Mouse (Mus musculus) stomach, postnatal 0 days (tissue): ENCODE measurements around the gene Ttll2. TPM values are rescaled to one million over a fixed set of nuclear protein-coding genes. Genes with fewer than 3 reads are reported as not detected.
"Not testable (repeated sequence)": the region's sequence is repeated elsewhere in the genome, so short reads cannot be mapped to it uniquely, and the experiment has no call there.

Experiments
- ATAC-seq: fragments of 200-750 bp; cut with Nextera tagmentation; 2 replicates; pipeline ENCODE4 v1.8.0; 2017; ENCODE audit not compliant: low FRiP score, low TSS enrichment
- DNase-seq: peaks from one replicate; pipeline ENCODE4 v3.0.0-alpha.2; 2016; ENCODE audit warnings: low spot score
- H3K27ac ChIP-seq: fragments of 300-500 bp; sonication (generic); replicated peaks from 2 replicates; pipeline ENCODE4 v1.5.1; 2014; ENCODE audit warnings: mild to moderate bottlenecking, control low read depth
- H3K27me3 ChIP-seq: fragments of 300-500 bp; sonication (generic); 2 replicates; pipeline ENCODE4 v1.6.1; 2014; ENCODE audit warnings: low read length; ENCODE audit not compliant: control insufficient read depth, insufficient read depth
- H3K36me3 ChIP-seq: fragments of 300-500 bp; sonication (generic); 2 replicates; pipeline ENCODE4 v1.6.1; 2014; ENCODE audit warnings: low read length, mixed read lengths; ENCODE audit not compliant: control insufficient read depth, insufficient read depth
- H3K4me1 ChIP-seq: fragments of 300-500 bp; sonication (generic); replicated peaks from 2 replicates; pipeline ENCODE4 v1.6.1; 2014; ENCODE audit warnings: antibody characterized with exemption; ENCODE audit not compliant: control insufficient read depth, insufficient read depth
- H3K4me2 ChIP-seq: fragments of 300-500 bp; sonication (generic); replicated peaks from 2 replicates; pipeline ENCODE4 v1.6.1; 2014; ENCODE audit warnings: low read depth, mild to moderate bottlenecking, control low read depth, moderate library complexity
- H3K4me3 ChIP-seq: fragments of 300-500 bp; sonication (generic); 2 replicates; pipeline ENCODE4 v1.5.1; 2014; ENCODE audit warnings: low read depth, low read length, control low read depth
- H3K9ac ChIP-seq: fragments of 300-500 bp; sonication (generic); 2 replicates; pipeline ENCODE4 v1.6.1; 2014; ENCODE audit warnings: mild to moderate bottlenecking, low read length, control low read depth, mixed read lengths
- H3K9me3 ChIP-seq: fragments of 300-500 bp; sonication (generic); 2 replicates; pipeline ENCODE4 v1.6.1; 2016; ENCODE audit warnings: low read length; ENCODE audit not compliant: control insufficient read depth
- WGBS: fragments of 180-500 bp; shearing (Covaris S2); extraction: QIAGEN DNeasy Blood & Tissue Kit; methylation state at CpG from one replicate; pipeline ENCODE4 v1.1.7; 2014; 5-methylcytosine and 5-hydroxymethylcytosine counted together
- polyA plus RNA-seq: library from polyadenylated mRNA; unstranded; fragments of >200 nt; fragmentation: Nextera tagmentation; extraction: Ambion mirVana; gene quantifications from 2 replicates; pipeline ENCODE4 v1.2.1, GENCODE M21; 2015

The Ttll2 gene
- polyA plus RNA-seq, 1 experiment from 2014 or later: 0.27 TPM

- H3K27ac ChIP-seq, H3K4me2 ChIP-seq, H3K27me3 ChIP-seq, H3K9ac ChIP-seq, H3K4me3 ChIP-seq, H3K36me3 ChIP-seq, DNase-seq, H3K9me3 ChIP-seq, H3K4me1 ChIP-seq, ATAC-seq: not testable (repeated sequence)
- WGBS: 74% methylated on average over 4 of the region's 6 CpGs
These were observed 16.9 kb upstream of the Ttll2 start for GRCm38 (mm10) chr17:7369401-7369800.

- not testable (repeated sequence) for H3K36me3 ChIP-seq, H3K4me1 ChIP-seq, H3K27ac ChIP-seq, H3K9me3 ChIP-seq, H3K27me3 ChIP-seq, H3K9ac ChIP-seq, ATAC-seq, H3K4me2 ChIP-seq, H3K4me3 ChIP-seq, DNase-seq
- WGBS: 22% methylated on average over 3 of the region's 7 CpGs
These were observed 14.3 kb upstream of the Ttll2 start for GRCm38 (mm10) chr17:7366676-7367374.

DNA sequence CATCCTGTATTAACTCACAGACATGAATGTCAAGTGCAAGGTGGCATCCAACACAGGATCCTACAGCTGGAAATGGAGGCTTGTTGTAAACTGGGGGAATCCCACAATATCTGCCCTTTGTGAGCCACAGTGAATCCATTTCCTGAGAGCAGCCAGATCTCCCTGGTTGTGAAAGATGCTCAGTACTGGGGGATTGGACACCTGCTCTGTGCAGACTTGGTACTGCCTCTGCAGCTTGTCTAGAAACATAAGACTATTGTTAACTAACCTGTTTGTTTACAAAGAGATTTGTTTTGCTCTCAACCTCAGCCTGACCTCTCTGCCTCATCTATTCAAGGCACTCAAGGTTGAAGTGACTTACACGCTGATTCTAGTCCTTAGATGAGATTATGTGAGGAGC, 13.8 kb upstream of the Ttll2 start:
- not testable (repeated sequence) for H3K9ac ChIP-seq, H3K27ac ChIP-seq, H3K4me2 ChIP-seq, H3K4me3 ChIP-seq, H3K4me1 ChIP-seq, H3K27me3 ChIP-seq, H3K36me3 ChIP-seq, DNase-seq, ATAC-seq, H3K9me3 ChIP-seq
- WGBS: no CpG with 5 or more reads among the region's 1 CpGs

DNA sequence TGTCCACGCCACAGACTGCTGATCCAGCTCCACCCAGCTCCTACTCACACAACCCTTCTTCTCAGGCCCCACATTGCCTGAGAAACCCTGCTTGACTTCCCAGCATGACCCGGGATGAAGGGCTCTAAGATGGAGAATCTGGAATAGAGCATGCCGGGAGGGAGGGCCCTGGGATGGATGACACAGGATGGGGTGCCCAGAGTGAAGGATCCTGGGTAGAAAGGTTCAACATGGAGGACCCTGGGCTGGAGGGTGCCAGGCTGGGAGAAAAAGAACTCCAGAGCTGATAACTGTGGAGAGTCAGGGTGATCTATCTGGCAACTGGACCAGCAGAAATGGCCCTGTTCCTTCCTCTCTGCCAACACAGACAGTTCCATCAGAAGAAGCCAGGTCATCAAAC, 13.1 kb upstream of the Ttll2 start:
- not testable (repeated sequence) for DNase-seq, H3K4me3 ChIP-seq, H3K27me3 ChIP-seq, ATAC-seq, H3K4me1 ChIP-seq, H3K9me3 ChIP-seq, H3K4me2 ChIP-seq, H3K36me3 ChIP-seq, H3K9ac ChIP-seq, H3K27ac ChIP-seq
- WGBS: no CpG with 5 or more reads among the region's 3 CpGs

DNA sequence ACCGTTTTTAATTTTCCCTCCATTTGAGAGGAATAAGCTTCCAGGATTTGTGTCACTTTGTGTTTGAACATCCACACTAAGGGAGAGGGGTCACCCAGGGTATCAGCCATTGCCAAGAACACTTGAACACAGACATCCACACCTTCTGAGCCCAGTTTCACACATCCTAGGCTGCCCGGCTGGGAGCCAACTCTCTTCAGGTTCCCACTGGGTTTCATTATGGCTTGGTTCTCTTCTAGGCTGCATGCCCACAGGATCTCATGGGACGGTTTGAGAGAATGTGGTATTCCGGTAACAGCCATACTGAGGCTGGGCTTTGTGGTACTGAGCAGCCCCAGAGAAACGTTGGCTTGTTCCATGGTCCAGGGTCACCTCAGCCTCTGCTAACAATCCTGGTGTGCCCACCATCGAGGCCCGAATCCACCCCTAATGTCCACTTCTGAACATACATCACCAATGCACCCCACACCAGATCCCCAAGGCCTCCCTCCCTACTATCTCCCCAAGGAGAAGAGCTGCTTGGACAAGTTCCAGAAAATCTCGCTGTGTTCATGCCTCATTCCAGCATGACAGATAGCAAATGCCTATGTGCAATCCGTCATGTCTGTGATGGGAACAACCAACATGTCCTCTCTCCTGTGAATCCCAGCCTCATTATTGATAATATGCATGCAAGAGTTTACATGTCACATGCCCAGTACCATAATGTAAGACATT, 8.4 kb upstream of the Ttll2 start:
- WGBS: 79% methylated on average over 8 of the region's 9 CpGs
- not testable (repeated sequence) for H3K4me1 ChIP-seq, H3K9ac ChIP-seq, H3K4me3 ChIP-seq, H3K27me3 ChIP-seq, H3K27ac ChIP-seq, H3K36me3 ChIP-seq, DNase-seq, H3K4me2 ChIP-seq, H3K9me3 ChIP-seq, ATAC-seq

DNA sequence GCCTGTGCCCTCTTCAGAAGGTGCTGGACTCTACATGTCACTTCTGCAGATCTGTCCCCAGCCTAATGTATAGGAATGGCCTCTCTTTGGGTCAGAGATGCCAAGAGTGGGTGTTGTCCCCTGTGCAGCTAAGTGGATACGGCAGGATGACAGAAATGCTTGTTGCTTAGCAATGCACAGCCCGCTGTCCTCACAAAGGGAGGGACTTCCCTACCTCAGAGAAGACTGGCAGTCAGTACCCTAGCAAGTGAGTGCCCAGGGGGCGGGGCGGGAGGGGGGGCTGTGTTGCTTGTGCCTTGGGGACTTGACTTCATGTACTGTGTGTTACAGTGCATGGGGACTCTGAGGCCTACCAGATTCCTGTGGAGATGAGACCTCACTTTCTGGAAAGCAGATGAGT, 7.3 kb upstream of the Ttll2 start:
- not testable (repeated sequence) for DNase-seq, H3K9ac ChIP-seq, H3K36me3 ChIP-seq, H3K4me2 ChIP-seq, H3K9me3 ChIP-seq, H3K27ac ChIP-seq, H3K4me1 ChIP-seq, H3K27me3 ChIP-seq, ATAC-seq, H3K4me3 ChIP-seq
- WGBS: 88% methylated on average over 4 of the region's 4 CpGs

DNA sequence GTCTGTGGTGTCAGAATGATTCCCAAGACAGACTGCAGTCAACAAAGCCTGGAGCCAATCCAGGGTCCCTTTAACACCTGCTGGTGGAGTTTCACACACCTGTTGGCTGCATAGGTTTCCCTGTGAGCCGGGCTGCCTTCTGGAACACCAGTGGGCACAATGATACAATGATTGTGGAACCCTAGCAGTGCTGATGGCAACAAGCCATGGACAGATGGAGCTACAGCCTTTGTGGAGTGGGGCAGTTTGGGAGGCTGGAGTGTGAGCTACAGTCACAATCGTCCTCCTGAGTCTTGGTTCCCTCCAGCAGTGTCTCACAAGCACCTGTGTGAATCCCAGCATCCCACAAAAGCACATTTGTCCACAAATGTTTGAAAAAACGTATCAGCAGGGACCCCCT, 3.7 kb downstream of the Ttll2 start:
- ATAC-seq, H3K4me3 ChIP-seq, H3K36me3 ChIP-seq, H3K9me3 ChIP-seq, H3K4me2 ChIP-seq, H3K9ac ChIP-seq, DNase-seq, H3K27ac ChIP-seq, H3K27me3 ChIP-seq, H3K4me1 ChIP-seq: not testable (repeated sequence)
- 69% methylated on average over 2 of the region's 3 CpGs for WGBS

DNA sequence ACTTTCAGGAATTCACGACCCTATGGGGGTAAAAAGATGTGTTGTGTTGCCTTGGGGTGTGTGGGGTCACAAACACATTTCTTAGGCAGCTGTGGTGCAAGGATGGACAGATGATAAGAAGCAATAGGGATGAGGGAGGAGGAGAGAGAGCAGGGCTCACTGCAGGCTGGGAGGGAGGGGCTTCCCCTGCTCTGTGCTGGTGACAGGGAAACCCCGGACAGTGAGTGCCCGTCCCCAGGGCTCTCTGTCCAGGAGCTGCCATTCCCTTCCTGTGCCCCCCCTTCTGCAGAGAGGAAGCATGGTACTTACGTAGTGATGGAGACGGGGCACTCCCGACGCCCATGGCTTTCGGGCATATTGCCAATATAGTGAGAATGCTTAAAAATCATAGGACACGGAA, 15.1 kb downstream of the Ttll2 start:
- not testable (repeated sequence) for H3K36me3 ChIP-seq, H3K4me1 ChIP-seq, H3K27ac ChIP-seq, H3K4me3 ChIP-seq, H3K9me3 ChIP-seq, DNase-seq, H3K27me3 ChIP-seq, ATAC-seq, H3K9ac ChIP-seq, H3K4me2 ChIP-seq
- WGBS: 47% methylated on average over 8 of the region's 9 CpGs

DNA sequence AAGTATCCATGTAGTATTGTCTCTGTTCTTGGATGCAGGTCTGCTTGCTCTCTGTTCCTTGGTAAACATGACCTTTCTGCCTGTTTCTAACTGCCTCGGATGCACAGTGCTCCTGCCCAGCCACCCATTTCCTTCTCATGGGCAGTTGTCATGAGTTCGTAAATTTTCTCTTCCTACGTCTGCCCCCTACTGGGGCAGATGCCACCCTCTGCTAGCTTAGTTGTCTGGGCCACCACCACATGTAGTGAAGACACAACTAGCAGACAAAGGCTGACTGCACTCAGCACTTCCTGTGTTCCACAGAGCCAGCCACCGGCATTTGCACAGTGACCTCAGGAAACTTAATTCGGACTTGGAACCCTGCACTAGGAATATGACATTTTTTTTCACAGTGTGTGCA, 19.8 kb downstream of the Ttll2 start:
- H3K9me3 ChIP-seq, ATAC-seq, DNase-seq, H3K27ac ChIP-seq, H3K4me3 ChIP-seq, H3K4me2 ChIP-seq, H3K36me3 ChIP-seq, H3K27me3 ChIP-seq, H3K4me1 ChIP-seq, H3K9ac ChIP-seq: not testable (repeated sequence)
- 66% methylated on average over 3 of the region's 5 CpGs for WGBS
